Mouse (Mus musculus): ENCODE results near the gene Hoxb6.

GRCm38 (mm10) chr11:96265954-96266353, 26.3 kb upstream of the Hoxb6 start:
- TF ChIP-seq POLR2A (IDR thresholded peaks at IDR 0.05; ENCODE audit: borderline replicate concordance, control insufficient read depth, low read depth, low read length) (no peak), CTCF (IDR thresholded peaks at IDR 0.05; ENCODE audit: control insufficient read depth, insufficient read depth, low read length) (no peak)
